Mouse (Mus musculus) left cerebral cortex, postnatal 10 days (tissue): ENCODE data around the gene Rdh8. TPM values are rescaled to one million over a fixed set of nuclear protein-coding genes. Genes with fewer than 3 reads are reported as not detected.

ENCODE experiments used
- DNase-seq, 2 experiments: peaks; one replicate each; pipeline ENCODE4 v3.0.0; 2021 to 2022; ENCODE audit warnings: low spot score in 2 of 2, mixed read lengths in 1 of 2; ENCODE audit errors: extremely low spot score in 1 of 2
- intact Hi-C: fragments of 180-260 bp; cut with DNase I; formaldehyde crosslinking; loops from one replicate; pipeline ENCODE4 v1.15.1; 2025
- total RNA-seq, 2 experiments: library from RNA; stranded (reverse); gene quantifications; 2 replicates each; pipeline ENCODE4 v1.2.3; 2021

Gene Rdh8
- total RNA-seq, 2 experiments from 2014 or later, result not detected

DNA sequence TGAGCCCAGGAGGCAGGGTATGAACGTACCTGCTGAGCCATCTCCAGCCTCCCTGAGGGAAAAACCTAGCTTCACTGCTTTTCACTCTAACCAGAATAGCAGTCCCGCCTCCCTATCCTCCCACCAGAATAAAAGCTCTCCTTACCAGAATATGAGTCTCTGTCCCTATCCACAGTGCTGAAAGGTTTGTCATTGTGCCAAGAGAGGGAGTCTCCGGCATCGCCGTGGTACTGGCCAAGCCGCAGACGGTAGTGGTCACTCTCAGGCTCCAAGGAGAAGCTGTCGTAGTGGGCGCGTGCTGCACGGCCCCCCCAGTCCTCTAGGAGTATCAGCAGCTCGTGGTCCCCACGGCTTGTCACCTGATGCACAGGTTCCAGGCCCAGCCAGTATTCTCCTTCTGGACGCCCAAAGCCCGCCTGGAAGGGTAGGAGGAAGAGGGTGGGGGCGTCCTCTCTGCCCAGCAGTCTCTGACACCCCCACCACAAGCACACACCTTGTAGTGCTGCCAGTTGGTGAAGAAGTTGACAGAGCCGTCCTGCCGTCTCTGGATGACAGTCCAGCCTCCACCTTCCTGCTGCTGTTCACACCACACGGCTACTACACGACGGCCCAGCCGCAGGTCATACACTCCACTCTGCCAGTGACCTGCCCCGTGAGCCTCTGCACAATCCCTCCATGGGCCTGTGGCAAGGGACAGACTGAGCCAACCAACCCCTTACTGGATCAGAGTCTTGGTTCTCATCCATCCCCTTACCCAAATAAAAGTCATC, 56.9 kb downstream of the Rdh8 start:
- intact Hi-C loops, result no loop called here
- DNase-seq, result peak in 1 of 2 experiments; percentile 41

Other genes starting within 250 kb of the Rdh8 start
- gene Zfp846, start 237.2 kb upstream of the Rdh8 start, total RNA-seq, result 10 to 100 TPM; 33.9 to 35.9 TPM
- gene Ubl5, start 175.6 kb upstream of the Rdh8 start, total RNA-seq, result 100 to 1,000 TPM; 326 to 331 TPM
- gene Fbxl12, start 173.7 kb upstream of the Rdh8 start, total RNA-seq, result 10 to 100 TPM; 18.0 to 19.5 TPM
- 10 to 100 TPM; 38.7 to 40.0 TPM for gene Pin1, start 166.4 kb upstream of the Rdh8 start, total RNA-seq
- gene Olfm2, start 72.2 kb upstream of the Rdh8 start, total RNA-seq, result 100 to 1,000 TPM; 221 to 232 TPM
- 1 to 10 TPM in 1 of 2 experiments, under 1 TPM in 1; 0.99 to 1.6 TPM for gene Col5a3, start 3.4 kb upstream of the Rdh8 start, total RNA-seq
- 10 to 100 TPM; 48.8 to 50.5 TPM for gene A230050P20Rik, start 50.1 kb downstream of the Rdh8 start, total RNA-seq
- 1 to 10 TPM; 8.8 to 9.7 TPM for gene Angptl6, start 61.2 kb downstream of the Rdh8 start, total RNA-seq
- gene Ppan, start 69.7 kb downstream of the Rdh8 start, total RNA-seq, result 10 to 100 TPM; 27.8 to 30.0 TPM
- 100 to 1,000 TPM; 120 to 127 TPM for gene Eif3g, start 80.1 kb downstream of the Rdh8 start, total RNA-seq
- 10 to 100 TPM; 51.1 to 54.7 TPM for gene Dnmt1, start 141.4 kb downstream of the Rdh8 start, total RNA-seq
- gene S1pr2, start 158.3 kb downstream of the Rdh8 start, total RNA-seq, result 1 to 10 TPM; 1.5 to 1.6 TPM
- 10 to 100 TPM; 53.3 to 56.0 TPM for gene Mrpl4, start 184.2 kb downstream of the Rdh8 start, total RNA-seq
- 1 to 10 TPM; 3.1 to 3.3 TPM for gene Icam1, start 197.5 kb downstream of the Rdh8 start, total RNA-seq
- gene Icam4, start 210.9 kb downstream of the Rdh8 start, total RNA-seq, result under 1 TPM in 1 of 2 experiments, not detected in 1; 0.63 TPM
- 100 to 1,000 TPM; 204 to 220 TPM for gene Icam5, start 213.6 kb downstream of the Rdh8 start, total RNA-seq
- under 1 TPM in 1 of 2 experiments, not detected in 1; 0.97 TPM for gene Zglp1, start 248.6 kb downstream of the Rdh8 start, total RNA-seq